Mouse (Mus musculus) kidney, adult 9 months (tissue): Measurements from ENCODE around the gene Styxl1.
A peak's percentile ranks its signal among the peaks of the same experiment; 100 is the strongest.

Experiments
- DNase-seq: peaks from one replicate; pipeline ENCODE4 v3.0.0; 2022

The Styxl1 gene

GRCm38 (mm10) chr5:135777796-135778470 lies at the start of gene Styxl1:
TSS of gene Styxl1 (minus strand) at chr5:135778385.
- DNase-seq: no peak

DNA sequence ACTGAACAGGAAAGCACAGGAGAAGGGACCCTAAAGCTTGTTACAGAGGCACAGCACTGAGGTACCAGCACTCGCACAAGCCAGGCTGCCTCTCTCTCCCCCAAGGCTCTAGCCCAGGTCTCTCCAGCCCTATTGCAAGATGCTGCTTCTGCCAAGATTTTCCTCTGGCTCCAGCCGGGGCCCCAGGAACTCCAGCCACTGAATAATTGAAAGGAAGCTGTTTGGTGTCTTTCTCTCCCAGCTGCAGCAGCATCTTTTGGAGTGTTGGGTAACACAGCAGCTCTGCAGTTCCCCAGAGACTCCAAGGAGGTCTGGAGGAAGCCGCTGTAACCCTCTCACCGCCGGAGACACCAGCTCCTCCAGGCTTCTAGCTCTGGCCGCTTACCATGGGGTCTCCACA lies 48.0 kb upstream of the Styxl1 start:
- DNase-seq: no peak

GRCm38 (mm10) chr5:135824517-135824916 lies 46.3 kb upstream of the Styxl1 start:
- DNase-seq: no peak

GRCm38 (mm10) chr5:135822316-135822944 lies 44.2 kb upstream of the Styxl1 start:
- DNase-seq: no peak

- no peak for DNase-seq
These were observed 40.3 kb upstream of the Styxl1 start for GRCm38 (mm10) chr5:135818491-135818890.

DNA sequence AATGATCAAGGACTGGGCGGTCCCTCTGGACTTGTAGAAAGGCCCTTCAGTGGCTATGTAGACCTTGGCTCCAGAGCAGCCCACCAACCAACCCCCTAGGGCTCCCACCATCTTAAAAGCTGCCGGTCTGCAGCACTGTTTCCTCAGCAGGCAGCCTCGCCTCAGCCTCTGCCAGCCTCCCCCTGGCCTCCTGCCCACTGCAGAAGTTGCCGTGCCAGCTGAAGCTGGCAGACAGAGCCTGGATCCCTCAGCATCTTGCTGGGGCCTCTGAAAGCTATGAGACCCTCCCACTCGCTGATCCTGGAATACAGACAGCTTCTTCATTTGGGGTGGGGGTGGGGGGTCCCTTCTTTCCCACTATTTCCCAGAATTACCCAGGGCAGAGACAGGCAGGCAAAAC lies 34.8 kb upstream of the Styxl1 start:
- DNase-seq: no peak

- no peak for DNase-seq
These were observed 29.1 kb upstream of the Styxl1 start for GRCm38 (mm10) chr5:135807263-135807637.

GRCm38 (mm10) chr5:135806555-135807262 lies 28.5 kb upstream of the Styxl1 start, which contains the start of gene Srrm3:
TSS of gene Srrm3 (plus strand) at chr5:135806890.
- peak; percentile 91 for DNase-seq

DNA sequence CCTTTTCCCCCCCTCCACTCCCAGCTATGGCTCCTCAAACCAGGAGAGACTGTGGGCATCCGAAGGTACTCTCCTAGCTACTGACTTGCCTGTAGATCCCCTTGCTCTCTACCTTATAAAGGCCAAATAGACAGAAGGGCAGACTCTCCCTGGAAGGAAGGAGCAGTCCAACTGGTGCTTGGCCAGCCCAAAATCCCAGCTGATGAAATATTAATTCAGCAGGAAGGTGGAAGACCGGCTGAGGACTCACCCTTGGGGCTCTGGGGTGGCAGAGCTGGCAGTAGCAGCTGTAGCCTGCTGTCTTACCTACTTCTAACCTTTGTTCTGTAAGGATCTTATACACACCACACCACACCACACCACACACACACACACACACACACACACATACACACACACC lies 26.6 kb upstream of the Styxl1 start:
- DNase-seq: no peak

DNA sequence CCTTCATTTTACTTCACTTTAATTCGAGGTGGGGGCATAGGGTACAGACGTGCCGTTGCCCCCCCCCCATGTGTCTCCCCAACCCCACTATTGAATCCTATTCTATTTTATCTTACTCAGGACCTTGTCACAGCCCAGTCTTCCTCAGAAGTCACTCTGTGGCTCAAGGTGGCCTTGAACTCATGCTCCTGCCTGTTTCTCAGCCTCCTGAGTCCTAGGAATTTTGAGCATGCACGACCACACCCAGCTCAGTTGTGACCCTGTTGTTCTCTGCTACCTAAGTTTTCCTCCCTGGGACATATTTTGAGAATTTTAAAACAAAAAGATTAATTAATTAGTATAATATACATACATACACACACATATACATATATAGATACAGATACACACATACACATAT lies 25.5 kb upstream of the Styxl1 start:
- DNase-seq: no peak

DNA sequence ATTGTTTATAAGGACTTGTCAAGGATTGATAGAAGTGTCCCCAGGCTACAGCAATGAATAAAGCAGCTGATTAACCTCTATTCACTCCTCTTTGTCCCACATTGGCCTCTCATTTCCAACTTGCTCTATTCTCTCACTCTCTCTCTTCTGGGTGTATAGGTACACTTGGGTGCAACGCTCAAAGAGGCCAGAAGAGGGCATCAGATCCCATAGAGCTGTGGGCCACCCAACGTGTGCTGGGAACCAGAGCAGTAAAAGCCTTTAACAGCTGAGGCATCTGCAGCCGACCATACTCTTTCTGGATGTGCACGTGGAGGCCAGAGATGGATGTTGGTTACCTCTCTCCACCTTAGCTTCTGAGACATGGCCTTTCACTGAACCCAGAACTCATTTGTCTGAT lies 24.9 kb upstream of the Styxl1 start:
- no peak for DNase-seq

DNA sequence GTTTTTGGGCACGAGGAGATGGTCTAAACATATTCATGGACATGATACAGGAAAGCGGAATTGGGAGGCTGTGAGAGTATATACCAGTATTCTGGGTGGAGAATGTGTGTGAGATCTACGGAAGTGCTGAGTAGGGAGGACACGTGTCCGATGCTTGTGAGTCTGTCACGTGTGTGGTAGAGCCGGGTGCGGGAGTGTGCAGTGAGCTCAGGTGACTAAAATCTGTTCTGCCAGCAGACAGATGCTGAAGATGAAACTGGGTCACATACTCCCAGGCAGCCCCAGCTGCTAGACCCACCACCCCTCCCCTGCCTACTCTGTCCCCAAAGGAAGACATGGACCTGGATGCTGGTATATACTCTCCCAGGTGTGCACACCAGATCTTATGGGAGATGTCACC lies 24.5 kb upstream of the Styxl1 start:
- no peak for DNase-seq

GRCm38 (mm10) chr5:135800927-135801326 lies 22.7 kb upstream of the Styxl1 start:
- no peak for DNase-seq

- no peak for DNase-seq
These were observed 21.6 kb upstream of the Styxl1 start for GRCm38 (mm10) chr5:135799746-135800145.

GRCm38 (mm10) chr5:135794859-135795181 lies 16.6 kb upstream of the Styxl1 start:
- no peak for DNase-seq

DNA sequence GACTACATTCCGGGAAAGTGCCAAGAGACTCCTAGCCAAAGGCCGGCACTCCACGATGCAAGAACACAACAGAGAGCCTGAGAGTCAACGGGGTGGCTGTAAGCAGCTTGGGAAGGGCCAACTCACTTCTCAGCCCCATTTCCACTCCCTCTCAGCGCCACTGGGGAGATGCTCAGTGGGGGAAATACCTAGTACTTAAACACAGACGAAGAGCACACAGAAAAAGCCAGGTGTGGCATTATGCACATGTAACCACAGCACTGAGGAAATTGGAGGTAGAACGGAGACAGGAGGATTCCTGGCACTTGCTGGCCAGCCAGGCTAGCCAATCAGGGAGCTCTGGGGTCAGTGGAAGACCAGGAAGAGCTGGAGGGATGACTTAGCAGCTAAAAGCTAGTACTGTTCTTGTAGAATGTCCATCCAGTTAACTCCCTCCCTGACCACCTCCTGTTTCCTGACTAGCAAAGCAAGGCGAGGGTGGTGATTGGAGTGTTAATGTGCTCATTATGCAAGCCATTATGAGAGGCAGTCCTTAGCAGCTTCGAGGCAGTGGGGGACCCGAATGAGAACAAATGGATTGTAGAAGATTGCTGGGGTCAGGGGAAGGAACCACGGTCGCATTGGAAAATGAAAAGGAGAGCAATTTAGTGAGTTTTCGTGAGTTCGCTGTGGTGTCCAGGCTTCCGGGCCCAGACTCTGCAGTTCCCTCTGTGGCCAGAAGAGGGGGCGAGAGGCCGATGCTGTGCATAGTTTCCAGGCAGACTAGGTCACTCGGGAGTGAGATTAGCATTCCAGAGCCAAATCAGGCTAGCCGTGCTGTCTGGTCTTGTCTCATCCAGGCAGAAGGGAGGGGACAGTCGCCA lies 16.0 kb upstream of the Styxl1 start:
- peak; percentile 90 for DNase-seq

DNA sequence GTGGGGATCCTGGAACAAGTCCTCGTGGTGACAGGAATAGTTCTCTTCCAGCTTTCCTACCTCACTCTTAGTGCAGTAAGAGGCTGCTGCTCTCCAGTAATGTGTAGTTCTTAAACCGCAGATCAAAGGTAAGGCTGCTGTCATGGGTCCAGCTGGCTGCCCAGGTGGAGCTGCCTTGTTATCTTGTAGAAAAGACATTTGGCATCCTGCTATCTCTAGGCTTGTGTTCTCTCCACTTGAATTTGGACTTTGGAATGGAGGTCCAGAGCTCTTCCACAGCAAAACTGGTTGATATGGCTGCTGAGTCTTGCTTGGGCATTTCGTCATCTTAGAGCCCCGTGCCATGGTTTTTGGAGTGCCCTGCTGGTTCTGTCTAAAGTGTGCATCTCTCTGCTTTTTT lies 4.7 kb upstream of the Styxl1 start:
- no peak for DNase-seq

DNA sequence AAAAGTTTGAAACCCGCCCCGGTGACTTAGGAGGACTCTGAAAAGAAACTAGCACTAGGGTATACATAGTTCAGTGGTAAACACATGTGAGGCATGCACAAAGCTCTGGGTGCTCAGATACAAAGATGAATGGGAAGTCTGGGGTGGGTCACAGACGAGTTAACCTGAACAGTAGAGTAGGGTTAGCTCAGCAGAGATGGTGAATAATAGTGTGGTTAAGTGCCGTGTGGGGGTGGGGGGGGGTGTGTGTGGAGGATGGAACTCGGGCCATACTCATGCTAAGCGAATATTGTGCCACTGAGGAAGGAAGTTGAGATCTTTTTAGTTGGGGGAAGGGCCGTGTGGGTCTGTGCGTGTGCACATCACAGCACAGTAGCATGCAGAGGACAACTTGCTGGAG lies 2.1 kb upstream of the Styxl1 start:
- no peak for DNase-seq

DNA sequence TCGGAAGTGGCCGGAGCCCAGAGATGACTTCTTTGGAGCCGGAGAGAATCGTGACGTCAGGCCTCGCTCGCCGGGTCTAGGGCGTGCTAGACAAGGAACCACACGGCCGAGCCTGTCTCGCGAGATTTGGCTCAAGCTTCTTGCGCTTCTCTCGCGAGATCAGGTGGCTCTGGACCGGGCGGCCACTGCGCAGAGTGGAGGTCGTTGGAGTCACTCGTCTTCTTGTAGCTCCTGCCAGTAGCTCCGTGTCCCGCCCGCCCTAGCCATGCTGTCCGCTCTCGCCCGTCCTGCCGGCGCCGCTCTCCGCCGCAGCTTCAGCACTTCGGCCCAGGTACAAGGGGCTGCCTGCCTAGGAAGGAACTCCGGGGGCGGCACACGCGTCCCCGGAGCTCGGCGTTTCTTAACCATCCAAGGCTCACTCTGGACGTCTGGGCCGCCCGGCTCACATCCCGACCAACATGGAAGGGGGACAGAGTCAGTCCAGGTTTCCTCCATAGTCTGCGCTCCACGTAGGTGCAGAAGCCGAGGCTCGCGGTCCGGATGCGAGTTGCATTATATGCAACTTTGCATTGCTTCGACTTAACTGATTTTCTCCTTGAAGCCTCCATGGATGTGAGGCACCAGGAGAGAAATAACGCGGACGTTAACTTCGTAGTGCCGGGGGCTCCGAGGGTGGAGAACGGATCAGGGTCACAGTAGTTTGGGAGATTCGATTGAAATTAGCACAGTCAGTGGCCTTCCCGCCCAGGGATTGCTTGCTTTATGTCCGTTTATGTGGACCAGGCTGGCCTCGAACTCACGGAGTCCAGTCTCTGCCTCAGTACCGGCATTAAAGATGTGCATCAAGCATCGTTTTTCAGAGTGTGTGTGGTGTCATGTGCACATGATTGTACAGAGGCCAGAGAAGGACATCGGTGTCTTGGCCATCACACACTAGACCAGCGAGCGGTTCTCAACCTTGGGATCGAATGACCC lies 573 bp upstream of the Styxl1 start, which contains the start of gene Mdh2:
TSS of gene Mdh2 (plus strand) at position 10 of the 975 bp plus-strand sequence.
- peak; percentile 100 for DNase-seq

GRCm38 (mm10) chr5:135776546-135776945 lies 1.6 kb downstream of the Styxl1 start:
- DNase-seq: peak; percentile 65

- DNase-seq: no peak
These were observed 5.7 kb downstream of the Styxl1 start for GRCm38 (mm10) chr5:135772519-135772918.

- no peak for DNase-seq
These were observed 13.2 kb downstream of the Styxl1 start for GRCm38 (mm10) chr5:135764971-135765370.
